Mouse (Mus musculus) lung, postnatal 0 days (tissue): Measurements from ENCODE around the gene Taar7b. TPM values are rescaled to one million over a fixed set of nuclear protein-coding genes. Genes with fewer than 3 reads are reported as not detected.

Source experiments
- ATAC-seq: fragments of 200-750 bp; cut with Nextera tagmentation; 2 replicates; pipeline ENCODE4 v1.8.0; 2017; ENCODE audit warnings: moderate library complexity
- DNase-seq: peaks from one replicate; pipeline ENCODE4 v3.0.0-alpha.2; 2016; ENCODE audit warnings: low spot score
- H3K27ac ChIP-seq: fragments of 300-500 bp; sonication (generic); 2 replicates; pipeline ENCODE4 v1.5.1; 2014; ENCODE audit warnings: antibody characterized with exemption, mild to moderate bottlenecking, low read length, mixed read lengths
- H3K27me3 ChIP-seq: fragments of 300-500 bp; sonication (generic); replicated peaks from 2 replicates; pipeline ENCODE4 v1.6.1; 2014; ENCODE audit warnings: low read length, mixed read lengths; ENCODE audit not compliant: insufficient read depth
- H3K36me3 ChIP-seq: fragments of 300-500 bp; sonication (generic); 2 replicates; pipeline ENCODE4 v1.6.1; 2014; ENCODE audit warnings: low read length, mixed read lengths; ENCODE audit not compliant: insufficient read depth
- H3K4me1 ChIP-seq: fragments of 300-500 bp; sonication (generic); 2 replicates; pipeline ENCODE4 v1.6.1; 2014; ENCODE audit warnings: antibody characterized with exemption, low read depth, low read length, mixed read lengths; ENCODE audit not compliant: insufficient read depth
- H3K4me2 ChIP-seq: fragments of 300-500 bp; sonication (generic); replicated peaks from 2 replicates; pipeline ENCODE4 v1.6.1; 2014; ENCODE audit warnings: low read depth, mild to moderate bottlenecking, low read length, moderate library complexity, mixed read lengths
- H3K4me3 ChIP-seq: fragments of 300-500 bp; sonication (generic); 2 replicates; pipeline ENCODE4 v1.5.1; 2014; ENCODE audit warnings: low read depth, low read length
- H3K9ac ChIP-seq: fragments of 300-500 bp; sonication (generic); replicated peaks from 2 replicates; pipeline ENCODE4 v1.6.1; 2014; ENCODE audit warnings: low read depth, mild to moderate bottlenecking
- H3K9me3 ChIP-seq: fragments of 300-500 bp; sonication (generic); 2 replicates; pipeline ENCODE4 v1.6.1; 2016; ENCODE audit warnings: low read length, mixed read lengths
- CTCF ChIP-seq: IDR thresholded peaks from 2 replicates; pipeline ENCODE4 v1.5.1; 2016; ENCODE audit warnings: antibody characterized with exemption, mild to moderate bottlenecking
- EP300 ChIP-seq: IDR thresholded peaks from 2 replicates; pipeline ENCODE4 v1.6.1; 2016; ENCODE audit warnings: antibody characterized with exemption, mild to moderate bottlenecking, control low read depth
- WGBS: fragments of 180-500 bp; shearing (Covaris S2); extraction: QIAGEN DNeasy Blood & Tissue Kit; methylation state at CpG from one replicate; pipeline ENCODE4 v1.1.7; 2014; 5-methylcytosine and 5-hydroxymethylcytosine counted together
- polyA plus RNA-seq: library from polyadenylated mRNA; unstranded; fragments of >200 nt; fragmentation: Nextera tagmentation; extraction: Ambion mirVana; gene quantifications from 2 replicates; pipeline ENCODE4 v1.2.1, GENCODE M21; 2015

The Taar7b gene
- polyA plus RNA-seq, 1 experiment from 2014 or later = not detected

DNA sequence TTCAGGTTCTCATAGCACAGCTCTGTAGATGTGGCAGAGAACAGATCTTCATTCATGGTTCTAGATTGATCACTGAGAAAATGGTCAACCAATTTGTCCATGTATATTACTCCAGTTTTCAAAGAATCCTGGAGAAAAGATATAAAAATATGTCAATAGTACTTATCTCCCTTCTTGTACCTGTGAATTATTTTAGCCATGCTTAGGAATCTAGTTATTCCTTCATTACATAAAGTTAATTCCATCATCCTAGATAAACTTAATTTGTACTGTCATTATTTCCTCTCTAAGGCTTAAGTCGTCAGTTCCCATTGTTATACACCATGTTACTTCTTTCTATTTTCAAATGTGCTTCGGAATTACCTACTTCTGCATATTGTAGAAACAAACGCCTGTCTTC lies 6.4 kb upstream of the Taar7b start, which contains the start of gene Taar7a:
Taar7a (minus strand) TSS at position 101 of the 400 bp plus-strand sequence.
- Histone ChIP-seq H3K9me3 (no peaks in the 10 kb centered on the region), H3K27ac (no peak within 1 kb of the TSS), H3K4me1 (no peaks in the 10 kb centered on the region), H3K9ac (no peak within 1 kb of the TSS), H3K36me3 (no peaks in the 10 kb centered on the region), H3K27me3 (no peaks in the 10 kb centered on the region), H3K4me2 (no peak within 1 kb of the TSS), H3K4me3 (no peak within 1 kb of the TSS)
- ATAC-seq (no peak), DNase-seq (no peak)
- no peak for TF ChIP-seq CTCF
- no peak for TF ChIP-seq EP300
- 84% methylated on average over 3 of the region's 3 CpGs for WGBS

DNA sequence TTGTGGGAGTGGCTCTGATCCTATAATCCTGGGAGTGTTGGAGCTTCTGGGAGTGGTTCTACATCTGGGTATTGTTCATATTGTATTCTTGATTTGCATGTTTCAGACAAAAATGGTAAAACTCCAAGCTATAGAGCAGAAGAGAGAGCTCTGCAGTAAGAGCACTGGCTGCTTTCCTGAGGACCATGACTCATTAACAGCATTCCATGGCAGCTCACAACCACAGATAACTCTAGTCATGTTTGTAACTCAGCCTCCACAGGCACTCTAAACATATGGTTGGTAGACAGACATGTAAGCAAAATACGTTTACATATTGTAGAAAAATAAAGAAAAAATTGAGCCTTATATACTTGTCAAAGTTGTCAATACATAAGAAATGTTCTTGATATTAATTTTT lies 6.7 kb downstream of the Taar7b start:
- H3K36me3 ChIP-seq = no peaks in the 10 kb centered on the region

DNA sequence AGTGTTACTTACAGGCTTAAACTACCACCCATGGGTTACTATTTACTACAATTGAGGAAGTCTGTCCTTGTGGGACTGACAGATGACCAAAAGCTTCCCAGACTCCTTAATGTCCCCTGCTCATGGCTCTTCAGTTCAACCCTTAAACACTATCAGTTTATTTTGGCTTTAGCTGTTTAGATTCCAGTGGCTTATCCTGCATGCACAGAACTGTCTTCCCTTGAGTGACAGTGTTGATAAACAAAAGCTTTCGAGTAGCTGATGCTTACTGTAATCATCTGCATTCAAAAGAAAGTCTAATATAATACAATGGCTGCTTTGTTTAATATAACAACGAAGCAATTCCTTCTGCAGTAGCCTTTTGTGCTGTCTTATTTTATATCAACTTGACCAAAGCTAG lies 7.3 kb downstream of the Taar7b start:
- H3K27me3 ChIP-seq = no peaks in the 10 kb centered on the region
- H3K4me2 ChIP-seq = no peak overlapping the region
- 24% methylated on average over 2 of the region's 2 CpGs for WGBS
- ATAC-seq (no peak), DNase-seq (no peak)
- no peak overlapping the region for H3K4me3 ChIP-seq
- H3K27ac ChIP-seq = no peak overlapping the region
- no peak overlapping the region for H3K9ac ChIP-seq
- TF ChIP-seq CTCF (no peak), EP300 (no peak)
- no peaks in the 10 kb centered on the region for H3K9me3 ChIP-seq
- no peaks in the 10 kb centered on the region for H3K4me1 ChIP-seq
- H3K36me3 ChIP-seq = no peaks in the 10 kb centered on the region

More for the DNA sequence above, 6.7 kb downstream of the Taar7b start:
- Histone ChIP-seq H3K4me3 (no peak overlapping the region), H3K9ac (no peak overlapping the region), H3K4me2 (no peak overlapping the region), H3K4me1 (no peaks in the 10 kb centered on the region), H3K9me3 (no peaks in the 10 kb centered on the region), H3K27ac (no peak overlapping the region), H3K27me3 (no peaks in the 10 kb centered on the region)
- TF ChIP-seq EP300 (no peak), CTCF (no peak)
- DNase-seq (no peak), ATAC-seq (no peak)
- 61% methylated on average over 1 of the region's 1 CpGs for WGBS

DNA sequence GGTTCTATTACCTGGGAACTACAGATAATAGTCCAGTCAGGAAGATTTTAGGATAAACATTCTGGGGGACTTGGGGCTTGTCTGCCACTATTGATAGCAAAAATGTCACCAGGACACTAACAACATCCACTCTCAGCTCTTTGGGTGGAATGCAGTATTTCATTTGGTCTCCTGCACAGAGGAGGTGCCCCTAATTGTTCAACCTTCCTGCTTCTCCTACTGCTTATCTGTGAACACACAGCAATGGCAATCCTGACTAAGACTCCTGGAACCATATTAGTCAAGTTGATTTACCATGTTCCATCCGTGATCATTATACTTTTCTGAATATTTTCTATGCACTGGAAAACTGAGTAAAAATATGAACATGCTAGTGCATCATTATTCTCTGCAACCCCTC lies 8.4 kb downstream of the Taar7b start:
- TF ChIP-seq CTCF (no peak), EP300 (no peak)

DNA sequence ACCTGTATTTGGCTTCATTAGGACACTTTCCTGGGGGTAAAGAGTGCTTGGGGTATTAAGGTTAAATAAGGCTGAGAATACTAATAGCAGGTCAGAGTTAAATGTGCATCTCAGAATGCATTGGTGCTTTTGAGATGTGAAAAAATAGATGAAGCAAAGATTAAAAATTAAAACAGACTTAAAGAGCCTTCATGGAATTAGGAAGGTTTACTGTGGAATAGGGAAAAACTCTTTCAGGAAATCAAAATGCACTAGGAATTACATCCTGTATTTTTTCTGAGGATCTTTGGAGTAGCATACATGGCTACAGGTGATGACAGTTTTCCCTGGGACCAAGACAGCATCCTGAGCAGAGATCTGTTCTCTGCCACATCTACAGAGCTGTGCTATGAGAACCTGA lies 27.2 kb downstream of the Taar7b start, which contains the start of gene Taar7d:
Taar7d (plus strand) TSS at position 301 of the 400 bp plus-strand sequence.
- ATAC-seq (no peak), DNase-seq (no peak)
- no peaks in the 10 kb centered on the region for H3K36me3 ChIP-seq

More for the DNA sequence above, 8.4 kb downstream of the Taar7b start:
- DNase-seq (no peak), ATAC-seq (no peak)
- no peaks in the 10 kb centered on the region for H3K9me3 ChIP-seq
- no peaks in the 10 kb centered on the region for H3K36me3 ChIP-seq
- H3K4me3 ChIP-seq = no peak overlapping the region
- no peak overlapping the region for H3K9ac ChIP-seq
- WGBS = 88% methylated on average over 1 of the region's 1 CpGs
- no peaks in the 10 kb centered on the region for H3K4me1 ChIP-seq
- H3K4me2 ChIP-seq = no peak overlapping the region
- no peak overlapping the region for H3K27ac ChIP-seq
- H3K27me3 ChIP-seq = no peaks in the 10 kb centered on the region

DNA sequence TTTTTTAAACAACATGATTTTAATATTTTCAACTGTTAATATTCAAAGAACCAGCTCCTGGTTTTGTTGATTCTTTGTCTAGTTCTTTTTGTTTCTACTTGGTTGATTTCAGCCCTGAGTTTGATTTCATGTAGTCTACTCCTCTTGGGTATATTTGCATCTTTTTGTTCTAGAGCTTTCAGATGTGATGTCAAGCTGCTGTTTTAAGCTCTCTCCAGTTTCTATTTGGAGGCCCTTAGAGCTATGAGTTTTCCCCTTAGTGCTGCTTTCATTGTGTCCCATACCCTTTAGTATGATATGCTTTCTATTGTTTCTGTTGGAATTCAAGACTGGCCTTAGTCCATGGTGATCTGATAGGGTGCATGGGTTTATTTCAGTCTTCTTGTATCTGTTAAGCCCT lies 31.6 kb downstream of the Taar7b start:
- H3K4me3 ChIP-seq = no peak overlapping the region
- H3K27ac ChIP-seq = no peak overlapping the region
- H3K27me3 ChIP-seq = no peaks in the 10 kb centered on the region
- no peak overlapping the region for H3K4me2 ChIP-seq
- ATAC-seq (no peak), DNase-seq (no peak)
- no peaks in the 10 kb centered on the region for H3K9me3 ChIP-seq
- no peaks in the 10 kb centered on the region for H3K36me3 ChIP-seq
- TF ChIP-seq CTCF = no peak
- no peak for TF ChIP-seq EP300
- H3K9ac ChIP-seq = no peak overlapping the region
- H3K4me1 ChIP-seq = no peaks in the 10 kb centered on the region

More for the DNA sequence above, 27.2 kb downstream of the Taar7b start, which contains the start of gene Taar7d:
- H3K27ac ChIP-seq = no peak within 1 kb of the TSS
- no peak within 1 kb of the TSS for H3K4me2 ChIP-seq
- H3K27me3 ChIP-seq = no peaks in the 10 kb centered on the region
- H3K9ac ChIP-seq = no peak within 1 kb of the TSS
- H3K4me3 ChIP-seq = no peak within 1 kb of the TSS
- no peaks in the 10 kb centered on the region for H3K4me1 ChIP-seq
- TF ChIP-seq EP300 = no peak
- no peak for TF ChIP-seq CTCF
- H3K9me3 ChIP-seq = no peaks in the 10 kb centered on the region

DNA sequence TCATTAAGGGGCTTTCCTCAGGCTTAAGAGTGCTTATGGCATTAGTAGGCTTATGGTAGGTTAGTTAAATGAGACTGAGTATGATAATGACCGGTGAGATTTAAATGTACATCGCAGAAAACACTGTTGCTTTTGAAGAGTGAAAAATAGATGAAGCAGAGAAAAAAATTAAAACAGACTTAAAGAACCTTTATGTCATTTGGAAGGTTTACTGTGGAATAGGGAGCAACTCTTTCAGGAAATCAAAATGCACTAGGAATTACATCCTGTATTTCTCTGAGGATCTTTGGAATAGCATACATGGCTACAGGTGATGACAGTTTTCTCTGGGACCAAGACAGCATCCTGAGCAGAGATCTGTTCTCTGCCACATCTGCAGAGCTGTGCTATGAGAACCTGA lies 37.6 kb downstream of the Taar7b start, which contains the start of gene Taar7e:
Taar7e (plus strand) TSS at position 301 of the 400 bp plus-strand sequence.
- ATAC-seq (no peak), DNase-seq (no peak)
- no peaks in the 10 kb centered on the region for H3K36me3 ChIP-seq
- H3K4me2 ChIP-seq = no peak within 1 kb of the TSS
- no peak within 1 kb of the TSS for H3K27ac ChIP-seq
- WGBS = 94% methylated on average over 2 of the region's 2 CpGs
- TF ChIP-seq EP300 (no peak), CTCF (no peak)
- H3K4me1 ChIP-seq = no peaks in the 10 kb centered on the region
- H3K4me3 ChIP-seq = no peak within 1 kb of the TSS
- H3K9me3 ChIP-seq = no peaks in the 10 kb centered on the region
- no peaks in the 10 kb centered on the region for H3K27me3 ChIP-seq
- no peak within 1 kb of the TSS for H3K9ac ChIP-seq
